Mouse (Mus musculus) liver, adult 2 months (tissue): ENCODE results near the gene Nars2. TPM values are rescaled to one million over a fixed set of nuclear protein-coding genes. Genes with fewer than 3 reads are reported as not detected.

Experiments
- DNase-seq: peaks from one replicate; pipeline ENCODE4 v3.0.0-alpha.2; 2011; ENCODE audit warnings: low read depth, low spot score; ENCODE audit errors: extremely low read depth
- H3K27ac ChIP-seq: fragments of 200-500 bp; replicated peaks from 2 replicates; pipeline ENCODE4 v1.5.1; 2012; ENCODE audit warnings: low read depth, mild to moderate bottlenecking, control low read depth, inconsistent platforms, low read length; ENCODE audit not compliant: insufficient read depth
- H3K27me3 ChIP-seq: fragments of 200-500 bp; 2 replicates; pipeline ENCODE4 v1.6.1; 2012; ENCODE audit warnings: mild to moderate bottlenecking, moderate library complexity, low read length, inconsistent platforms; ENCODE audit not compliant: control insufficient read depth, insufficient read depth
- H3K36me3 ChIP-seq: fragments of 200-500 bp; 2 replicates; pipeline ENCODE4 v1.6.1; 2012; ENCODE audit warnings: low read length, inconsistent platforms; ENCODE audit not compliant: control insufficient read depth, insufficient read depth
- H3K4me1 ChIP-seq: fragments of 200-500 bp; 2 replicates; pipeline ENCODE4 v1.6.1; 2011; ENCODE audit warnings: low read length; ENCODE audit not compliant: control insufficient read depth, insufficient read depth
- H3K4me3 ChIP-seq: fragments of 200-500 bp; 2 replicates; pipeline ENCODE4 v1.5.1; 2011; ENCODE audit warnings: low read depth, mild to moderate bottlenecking, control low read depth, low read length, moderate library complexity; ENCODE audit not compliant: insufficient read depth
- H3K79me2 ChIP-seq: fragments of 200-500 bp; 2 replicates; pipeline ENCODE4 v1.6.1; 2012; ENCODE audit warnings: inconsistent platforms, mild to moderate bottlenecking, low read length, moderate library complexity; ENCODE audit not compliant: control insufficient read depth, insufficient read depth
- H3K9ac ChIP-seq: fragments of 200-500 bp; 2 replicates; pipeline ENCODE4 v1.6.1; 2012; ENCODE audit warnings: low read depth, mild to moderate bottlenecking, control low read depth, inconsistent platforms, low read length
- CTCF ChIP-seq: fragments of 200-500 bp; IDR thresholded peaks from 2 replicates; pipeline ENCODE4 v1.5.1; 2011; ENCODE audit warnings: low read depth, low read length, control low read depth
- POLR2A ChIP-seq: fragments of 200-500 bp; IDR thresholded peaks from 2 replicates; pipeline ENCODE4 v1.6.1; 2011; ENCODE audit warnings: low read length, control low read depth; ENCODE audit not compliant: insufficient read depth; ENCODE audit errors: extremely low read depth
- WGBS: fragments of 180-500 bp; shearing (Covaris S2); methylation state at CpG from one replicate; pipeline ENCODE4 v1.1.7; 2018; 5-methylcytosine and 5-hydroxymethylcytosine counted together
- polyA plus RNA-seq: library from polyadenylated mRNA; depleted of rRNA; stranded (reverse); fragments of >200 nt; gene quantifications from 2 replicates; pipeline ENCODE4 v1.2.3, GENCODE M21; 2012
- total RNA-seq: library from RNA; depleted of rRNA; stranded (reverse); fragments of >200 nt; gene quantifications from 2 replicates; pipeline ENCODE4 v1.2.3, GENCODE M21; 2014

The Nars2 gene
- total and polyA plus RNA-seq, 2 experiments: 6.9 to 17.3 TPM

GRCm38 (mm10) chr7:97078685-97079084 is 127.4 kb downstream of the Nars2 start:
- WGBS: 47% methylated on average over 4 of the region's 4 CpGs
- TF ChIP-seq POLR2A (no peak), CTCF (no peak)

GRCm38 (mm10) chr7:97079145-97079544 is 127.8 kb downstream of the Nars2 start:
- no peak overlapping the region for H3K9ac ChIP-seq
- TF ChIP-seq CTCF (no peak), POLR2A (no peak)
- no peaks in the 10 kb centered on the region; the same call in 1 of the 2 replicates for H3K27me3 ChIP-seq
- no peaks in the 10 kb centered on the region for H3K36me3 ChIP-seq
- no peaks in the 10 kb centered on the region for H3K79me2 ChIP-seq
- H3K4me3 ChIP-seq: no peak overlapping the region
- H3K27ac ChIP-seq: no peak overlapping the region
- no peak for DNase-seq
- WGBS: 12% methylated on average over 6 of the region's 6 CpGs
- peaks cover 10% of the 10 kb centered on the region; the same call in 1 of the 2 replicates for H3K4me1 ChIP-seq

More at GRCm38 (mm10) chr7:97078685-97079084, 127.4 kb downstream of the Nars2 start:
- H3K27me3 ChIP-seq: no peaks in the 10 kb centered on the region; the same call in 1 of the 2 replicates
- DNase-seq: no peak
- H3K4me3 ChIP-seq: no peak overlapping the region
- no peak overlapping the region for H3K9ac ChIP-seq
- H3K36me3 ChIP-seq: no peaks in the 10 kb centered on the region
- no peak overlapping the region for H3K27ac ChIP-seq
- H3K79me2 ChIP-seq: no peaks in the 10 kb centered on the region
- H3K4me1 ChIP-seq: peaks cover 10% of the 10 kb centered on the region; the same call in 1 of the 2 replicates

- WGBS: 81% methylated on average over 4 of the region's 4 CpGs
- Histone ChIP-seq H3K36me3 (no peaks in the 10 kb centered on the region), H3K27ac (no peak overlapping the region)
Observed at GRCm38 (mm10) chr7:97079651-97080365, 128.5 kb downstream of the Nars2 start.

GRCm38 (mm10) chr7:97080621-97081241 is 129.4 kb downstream of the Nars2 start:
- H3K79me2 ChIP-seq: no peaks in the 10 kb centered on the region
- TF ChIP-seq POLR2A (no peak), CTCF (no peak)
- H3K27ac ChIP-seq: no peak overlapping the region; the same call in 1 of the 2 replicates
- H3K4me1 ChIP-seq: peaks cover 10% of the 10 kb centered on the region; the same call in 1 of the 2 replicates
- H3K9ac ChIP-seq: peak overlapping the region; percentile 0; the same call in 1 of the 2 replicates
- DNase-seq: peak; percentile 30
- WGBS: 43% methylated on average over 4 of the region's 4 CpGs
- H3K27me3 ChIP-seq: no peaks in the 10 kb centered on the region; the same call in 1 of the 2 replicates
- H3K4me3 ChIP-seq: 0 out of 2 replicates have a peak overlapping the region, but pooled peaks have one; percentile 61
- H3K36me3 ChIP-seq: no peaks in the 10 kb centered on the region

More at GRCm38 (mm10) chr7:97079651-97080365, 128.5 kb downstream of the Nars2 start:
- Histone ChIP-seq H3K4me1 (peaks cover 10% of the 10 kb centered on the region; the same call in 1 of the 2 replicates), H3K9ac (no peak overlapping the region), H3K27me3 (no peaks in the 10 kb centered on the region; the same call in 1 of the 2 replicates), H3K4me3 (no peak overlapping the region), H3K79me2 (no peaks in the 10 kb centered on the region)
- no peak for TF ChIP-seq POLR2A
- TF ChIP-seq CTCF: no peak
- DNase-seq: no peak

- H3K27me3 ChIP-seq: no peaks in the 10 kb centered on the region; the same call in 1 of the 2 replicates
- H3K4me1 ChIP-seq: peaks cover 10% of the 10 kb centered on the region; the same call in 1 of the 2 replicates
- H3K4me3 ChIP-seq: peak within 1 kb of the TSS; percentile 70
- no peak for DNase-seq
- H3K79me2 ChIP-seq: no peaks in the 10 kb centered on the region
- H3K9ac ChIP-seq: peak within 1 kb of the TSS; percentile 90
- WGBS: 2% methylated on average over 61 of the region's 83 CpGs
- no peak for TF ChIP-seq CTCF
- no peak for TF ChIP-seq POLR2A
- H3K36me3 ChIP-seq: no peaks in the 10 kb centered on the region
- H3K27ac ChIP-seq: peak within 1 kb of the TSS; percentile 73
Observed at GRCm38 (mm10) chr7:97081242-97081958, 130.1 kb downstream of the Nars2 start, which contains the start of gene Gab2. Gene Gab2 (plus strand): TSS chr7:97081586.
